Mouse (Mus musculus) neural tube, embryonic 11.5 days (tissue): ENCODE measurements around the gene Frrs1. TPM values are rescaled to one million over a fixed set of nuclear protein-coding genes. Genes with fewer than 3 reads are reported as not detected.
A peak's percentile ranks its signal among the peaks of the same experiment; 100 is the strongest.

Experiments
- ATAC-seq: fragments of 200-750 bp; cut with Nextera tagmentation; 2 replicates; pipeline ENCODE4 v1.8.0; 2017; ENCODE audit warnings: moderate number of reproducible peaks, mild to moderate bottlenecking, moderate TSS enrichment, moderate library complexity; ENCODE audit not compliant: insufficient read depth, low FRiP score, low TSS enrichment
- DNase-seq: peaks from one replicate; pipeline ENCODE4 v3.0.0-alpha.2; 2015; ENCODE audit warnings: low spot score
- H3K27ac ChIP-seq: fragments of 300-500 bp; sonication (generic); 2 replicates; pipeline ENCODE4 v1.5.1; 2014; ENCODE audit warnings: low read depth, mild to moderate bottlenecking, low read length
- H3K27me3 ChIP-seq: fragments of 300-500 bp; sonication (generic); 2 replicates; pipeline ENCODE4 v1.6.1; 2014; ENCODE audit warnings: mild to moderate bottlenecking, low read length, mixed read lengths; ENCODE audit not compliant: control insufficient read depth, insufficient read depth
- H3K36me3 ChIP-seq: fragments of 300-500 bp; sonication (generic); 2 replicates; pipeline ENCODE4 v1.6.1; 2014; ENCODE audit warnings: mild to moderate bottlenecking, low read length, moderate library complexity, mixed read lengths; ENCODE audit not compliant: control insufficient read depth, insufficient read depth
- H3K4me1 ChIP-seq: fragments of 300-500 bp; sonication (generic); 2 replicates; pipeline ENCODE4 v1.6.1; 2014; ENCODE audit warnings: low read length, mixed read lengths; ENCODE audit not compliant: control insufficient read depth, insufficient read depth
- H3K4me2 ChIP-seq: fragments of 300-500 bp; sonication (generic); 2 replicates; pipeline ENCODE4 v1.6.1; 2014; ENCODE audit warnings: low read depth, mild to moderate bottlenecking, moderate library complexity
- H3K4me3 ChIP-seq: fragments of 300-500 bp; sonication (generic); 2 replicates; pipeline ENCODE4 v1.5.1; 2014; ENCODE audit warnings: low read depth, low read length
- H3K9ac ChIP-seq: fragments of 300-500 bp; sonication (generic); 2 replicates; pipeline ENCODE4 v1.6.1; 2014; ENCODE audit warnings: mild to moderate bottlenecking, low read length
- H3K9me3 ChIP-seq: fragments of 300-500 bp; sonication (generic); 2 replicates; pipeline ENCODE4 v1.6.1; 2016; ENCODE audit warnings: low read length; ENCODE audit not compliant: control insufficient read depth
- WGBS: fragments of 180-500 bp; shearing (Covaris S2); extraction: QIAGEN DNeasy Blood & Tissue Kit; methylation state at CpG from one replicate; pipeline ENCODE4 v1.1.7; 2014; 5-methylcytosine and 5-hydroxymethylcytosine counted together
- polyA plus RNA-seq: library from polyadenylated mRNA; unstranded; fragments of >200 nt; fragmentation: Nextera tagmentation; extraction: Ambion mirVana; gene quantifications from 2 replicates; pipeline ENCODE4 v1.2.1, GENCODE M21; 2014

The Frrs1 gene
- polyA plus RNA-seq, 1 experiment from 2014 or later = 6.6 TPM

GRCm38 (mm10) chr3:116884941-116885340 is 25.7 kb downstream of the Frrs1 start:
- Histone ChIP-seq H3K4me3 (no peak overlapping the region), H3K4me1 (no peaks in the 10 kb centered on the region), H3K36me3 (no peaks in the 10 kb centered on the region), H3K9ac (no peak overlapping the region), H3K4me2 (no peak overlapping the region), H3K27me3 (no peaks in the 10 kb centered on the region), H3K27ac (no peak overlapping the region), H3K9me3 (no peaks in the 10 kb centered on the region)
- ATAC-seq (no peak), DNase-seq (no peak)
- WGBS = 92% methylated on average over 8 of the region's 8 CpGs

- no peaks in the 10 kb centered on the region for H3K4me1 ChIP-seq
- no peak overlapping the region for H3K4me3 ChIP-seq
- H3K36me3 ChIP-seq = no peaks in the 10 kb centered on the region
- 90% methylated on average over 7 of the region's 7 CpGs for WGBS
- no peak overlapping the region for H3K27ac ChIP-seq
- H3K9me3 ChIP-seq = no peaks in the 10 kb centered on the region
- DNase-seq (no peak), ATAC-seq (no peak)
- H3K4me2 ChIP-seq = no peak overlapping the region
- no peak overlapping the region for H3K9ac ChIP-seq
- H3K27me3 ChIP-seq = no peaks in the 10 kb centered on the region
Observed at GRCm38 (mm10) chr3:116889358-116889757, 30.1 kb downstream of the Frrs1 start.

DNA sequence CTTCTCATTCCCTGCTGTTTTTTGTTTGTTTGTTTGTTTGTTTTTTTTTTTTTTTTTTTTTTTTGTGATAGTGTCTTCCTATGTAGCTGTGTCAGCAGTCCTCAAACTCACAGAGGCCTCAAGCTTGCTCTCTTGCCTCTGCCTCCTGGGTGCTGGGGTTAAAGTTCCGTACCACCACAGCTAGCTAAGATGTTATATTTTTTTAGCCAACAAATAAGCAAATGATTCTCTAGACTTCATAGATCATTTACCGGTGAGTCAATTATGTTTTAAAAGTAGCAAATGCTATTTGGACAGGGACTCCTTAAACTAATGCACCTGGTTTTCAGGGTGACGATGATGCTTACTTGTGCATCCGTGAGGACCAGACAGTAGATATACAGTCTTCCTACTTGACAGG is 31.3 kb downstream of the Frrs1 start:
- no peak for ATAC-seq
- no peak overlapping the region for H3K4me3 ChIP-seq
- no peak overlapping the region for H3K9ac ChIP-seq
- no peak overlapping the region for H3K4me2 ChIP-seq
- no peaks in the 10 kb centered on the region for H3K4me1 ChIP-seq
- H3K9me3 ChIP-seq = no peaks in the 10 kb centered on the region
- DNase-seq = no peak
- no peak overlapping the region for H3K27ac ChIP-seq
- H3K27me3 ChIP-seq = no peaks in the 10 kb centered on the region
- H3K36me3 ChIP-seq = no peaks in the 10 kb centered on the region
- 94% methylated on average over 4 of the region's 4 CpGs for WGBS

GRCm38 (mm10) chr3:116891436-116892205 is 32.4 kb downstream of the Frrs1 start:
- Histone ChIP-seq H3K4me1 (no peaks in the 10 kb centered on the region), H3K4me2 (no peak overlapping the region), H3K27me3 (no peaks in the 10 kb centered on the region), H3K9me3 (no peaks in the 10 kb centered on the region), H3K27ac (no peak overlapping the region), H3K4me3 (no peak overlapping the region), H3K9ac (no peak overlapping the region), H3K36me3 (no peaks in the 10 kb centered on the region)
- 80% methylated on average over 17 of the region's 17 CpGs for WGBS
- ATAC-seq (no peak), DNase-seq (no peak)

DNA sequence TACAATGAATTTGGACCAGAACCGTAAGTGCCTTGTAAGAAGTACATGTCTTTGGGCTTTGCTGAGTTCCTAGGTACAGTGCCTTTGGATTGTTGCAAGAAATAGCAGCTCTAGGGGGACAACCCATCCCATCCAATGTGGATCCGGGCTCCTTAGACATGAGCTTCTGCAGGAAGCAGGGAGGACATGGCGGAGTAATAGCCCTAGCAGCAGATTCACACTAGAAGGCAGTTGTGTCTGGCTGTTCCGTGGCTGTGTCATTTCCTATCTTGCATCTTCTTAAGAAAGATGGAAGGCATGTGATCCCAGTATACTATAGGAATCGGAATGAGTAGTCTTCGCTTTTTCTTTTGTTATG is 32.9 kb downstream of the Frrs1 start:
- Histone ChIP-seq H3K36me3 (no peaks in the 10 kb centered on the region; the same call in 1 of the 2 replicates), H3K27me3 (no peaks in the 10 kb centered on the region), H3K4me2 (no peak overlapping the region), H3K9me3 (no peaks in the 10 kb centered on the region), H3K4me1 (no peaks in the 10 kb centered on the region), H3K9ac (no peak overlapping the region), H3K27ac (no peak overlapping the region), H3K4me3 (no peak overlapping the region)
- DNase-seq = no peak
- no peak for ATAC-seq
- WGBS = 96% methylated on average over 6 of the region's 6 CpGs

GRCm38 (mm10) chr3:116892872-116893271 is 33.6 kb downstream of the Frrs1 start:
- ATAC-seq = no peak
- Histone ChIP-seq H3K4me1 (no peaks in the 10 kb centered on the region), H3K9me3 (no peaks in the 10 kb centered on the region), H3K9ac (no peak overlapping the region), H3K36me3 (no peaks in the 10 kb centered on the region; the same call in 1 of the 2 replicates), H3K4me2 (no peak overlapping the region), H3K4me3 (no peak overlapping the region), H3K27me3 (no peaks in the 10 kb centered on the region), H3K27ac (no peak overlapping the region)
- DNase-seq = no peak
- 83% methylated on average over 9 of the region's 9 CpGs for WGBS

DNA sequence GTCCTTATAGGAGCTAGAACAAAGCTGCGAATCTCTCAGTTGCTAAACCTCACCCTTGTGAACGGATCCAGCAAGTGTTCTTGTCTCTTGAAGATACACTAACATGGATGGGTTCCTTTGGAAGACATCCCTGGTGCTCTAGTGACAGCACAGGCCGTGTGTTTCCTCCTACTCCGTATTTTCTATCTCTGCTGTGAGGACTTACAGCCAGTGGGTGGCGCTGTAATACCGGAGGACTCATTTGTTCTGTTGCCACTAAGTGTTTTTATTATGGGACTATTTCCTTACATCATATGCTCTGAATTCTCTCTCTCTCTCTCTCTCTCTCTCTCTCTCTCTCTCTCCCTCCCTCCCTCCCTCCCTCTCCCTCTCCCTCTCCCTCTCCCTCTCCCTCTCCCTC is 44.9 kb downstream of the Frrs1 start:
- H3K4me2 ChIP-seq = no peak overlapping the region
- H3K9me3 ChIP-seq = no peaks in the 10 kb centered on the region
- H3K27ac ChIP-seq = no peak overlapping the region
- 22% methylated on average over 6 of the region's 6 CpGs for WGBS
- no peaks in the 10 kb centered on the region for H3K36me3 ChIP-seq
- peak; percentile 71 for DNase-seq
- H3K27me3 ChIP-seq = no peaks in the 10 kb centered on the region
- no peaks in the 10 kb centered on the region for H3K4me1 ChIP-seq
- H3K4me3 ChIP-seq = no peak overlapping the region
- H3K9ac ChIP-seq = no peak overlapping the region
- peak; percentile 27; the same call in 1 of the 2 replicates for ATAC-seq

DNA sequence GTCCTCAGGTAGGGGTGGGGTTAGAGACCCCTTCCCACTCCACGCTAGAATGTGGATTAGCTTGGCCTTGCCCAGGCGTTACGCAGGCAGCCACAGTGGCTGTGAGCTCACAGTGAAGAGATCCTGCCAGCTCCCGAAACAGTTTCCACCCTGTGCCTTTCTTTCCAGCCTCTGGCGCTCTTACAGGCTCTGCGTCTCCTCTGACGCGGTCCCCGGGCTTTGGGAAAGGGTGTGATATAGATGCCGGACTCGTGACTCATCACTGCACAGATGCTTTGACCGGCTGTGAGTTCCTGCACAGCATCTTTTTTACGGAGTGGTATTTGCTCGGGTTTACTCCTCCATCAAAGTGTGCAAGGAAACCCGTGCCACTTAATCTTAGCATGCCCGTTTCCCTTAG is 46.6 kb downstream of the Frrs1 start:
- Histone ChIP-seq H3K36me3 (no peaks in the 10 kb centered on the region), H3K27ac (no peak overlapping the region), H3K27me3 (no peaks in the 10 kb centered on the region), H3K4me2 (no peak overlapping the region), H3K4me3 (no peak overlapping the region), H3K9ac (no peak overlapping the region), H3K9me3 (no peaks in the 10 kb centered on the region), H3K4me1 (no peaks in the 10 kb centered on the region)
- no peak for DNase-seq
- WGBS = 89% methylated on average over 16 of the region's 16 CpGs
- no peak for ATAC-seq

DNA sequence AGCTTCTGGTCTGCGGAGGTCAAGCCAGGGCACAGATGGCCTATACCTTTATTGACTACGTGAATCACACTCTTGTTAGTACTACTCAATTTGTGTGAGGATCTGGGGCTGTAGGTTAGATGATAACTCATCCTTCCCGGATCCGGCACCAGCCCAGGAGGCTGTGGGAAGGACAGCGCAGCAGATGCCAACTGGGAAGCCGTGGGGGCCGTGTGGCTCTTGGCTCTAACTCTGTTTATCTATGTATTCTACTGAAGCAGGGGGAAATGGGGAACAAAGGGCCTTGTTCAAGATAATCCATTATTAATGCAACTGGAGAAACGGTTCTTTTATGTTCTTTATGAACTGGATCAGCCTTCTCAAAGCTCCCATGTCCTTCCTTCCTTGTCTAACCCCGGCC is 47.3 kb downstream of the Frrs1 start:
- ATAC-seq (no peak), DNase-seq (no peak)
- WGBS = 72% methylated on average over 9 of the region's 9 CpGs
- Histone ChIP-seq H3K4me3 (no peak overlapping the region), H3K9ac (no peak overlapping the region), H3K4me2 (no peak overlapping the region), H3K4me1 (no peaks in the 10 kb centered on the region), H3K9me3 (no peaks in the 10 kb centered on the region), H3K27ac (no peak overlapping the region), H3K27me3 (no peaks in the 10 kb centered on the region), H3K36me3 (no peaks in the 10 kb centered on the region)
